Mouse (Mus musculus) neural tube, embryonic 14.5 days (tissue): ENCODE measurements around the gene Ubl7. TPM values are rescaled to one million over a fixed set of nuclear protein-coding genes. Genes with fewer than 3 reads are reported as not detected.

ENCODE experiments used
- ATAC-seq: fragments of 200-750 bp; cut with Nextera tagmentation; 2 replicates; pipeline ENCODE4 v1.8.0; 2017; ENCODE audit warnings: low read depth, mild to moderate bottlenecking, moderate TSS enrichment, moderate library complexity
- H3K27ac ChIP-seq: fragments of 300-500 bp; sonication (generic); 2 replicates; pipeline ENCODE4 v1.5.1; 2014; ENCODE audit warnings: low read depth, mild to moderate bottlenecking, control low read depth, low read length, moderate library complexity, mixed read lengths
- H3K27me3 ChIP-seq: fragments of 300-500 bp; sonication (generic); 2 replicates; pipeline ENCODE4 v1.6.1; 2014; ENCODE audit warnings: low read length; ENCODE audit not compliant: control insufficient read depth, insufficient read depth
- H3K36me3 ChIP-seq: fragments of 300-500 bp; sonication (generic); 2 replicates; pipeline ENCODE4 v1.6.1; 2014; ENCODE audit warnings: low read length, mixed read lengths; ENCODE audit not compliant: control insufficient read depth, insufficient read depth
- H3K4me1 ChIP-seq: fragments of 300-500 bp; sonication (generic); 2 replicates; pipeline ENCODE4 v1.6.1; 2014; ENCODE audit warnings: low read length; ENCODE audit not compliant: control insufficient read depth, insufficient read depth
- H3K4me2 ChIP-seq: fragments of 300-500 bp; sonication (generic); 2 replicates; pipeline ENCODE4 v1.6.1; 2014; ENCODE audit warnings: mild to moderate bottlenecking, low read depth, low read length, control low read depth
- H3K4me3 ChIP-seq: fragments of 300-500 bp; sonication (generic); 2 replicates; pipeline ENCODE4 v1.5.1; 2014; ENCODE audit warnings: low read depth, low read length, control low read depth, mixed read lengths
- H3K9ac ChIP-seq: fragments of 300-500 bp; sonication (generic); replicated peaks from 2 replicates; pipeline ENCODE4 v1.6.1; 2014; ENCODE audit warnings: low read depth, mild to moderate bottlenecking, control low read depth, low read length, mixed read lengths
- H3K9me3 ChIP-seq: fragments of 300-500 bp; sonication (generic); 2 replicates; pipeline ENCODE4 v1.6.1; 2016; ENCODE audit warnings: low read length; ENCODE audit not compliant: control insufficient read depth
- WGBS: fragments of 180-500 bp; shearing (Covaris S2); extraction: QIAGEN DNeasy Blood & Tissue Kit; methylation state at CpG from one replicate; pipeline ENCODE4 v1.1.7; 2014; 5-methylcytosine and 5-hydroxymethylcytosine counted together
- polyA plus RNA-seq: library from polyadenylated mRNA; unstranded; fragments of >200 nt; fragmentation: Nextera tagmentation; extraction: Ambion mirVana; gene quantifications from 2 replicates; pipeline ENCODE4 v1.2.1, GENCODE M21; 2014

Ubl7 gene
- polyA plus RNA-seq, 1 experiment from 2014 or later, result 164 TPM

DNA sequence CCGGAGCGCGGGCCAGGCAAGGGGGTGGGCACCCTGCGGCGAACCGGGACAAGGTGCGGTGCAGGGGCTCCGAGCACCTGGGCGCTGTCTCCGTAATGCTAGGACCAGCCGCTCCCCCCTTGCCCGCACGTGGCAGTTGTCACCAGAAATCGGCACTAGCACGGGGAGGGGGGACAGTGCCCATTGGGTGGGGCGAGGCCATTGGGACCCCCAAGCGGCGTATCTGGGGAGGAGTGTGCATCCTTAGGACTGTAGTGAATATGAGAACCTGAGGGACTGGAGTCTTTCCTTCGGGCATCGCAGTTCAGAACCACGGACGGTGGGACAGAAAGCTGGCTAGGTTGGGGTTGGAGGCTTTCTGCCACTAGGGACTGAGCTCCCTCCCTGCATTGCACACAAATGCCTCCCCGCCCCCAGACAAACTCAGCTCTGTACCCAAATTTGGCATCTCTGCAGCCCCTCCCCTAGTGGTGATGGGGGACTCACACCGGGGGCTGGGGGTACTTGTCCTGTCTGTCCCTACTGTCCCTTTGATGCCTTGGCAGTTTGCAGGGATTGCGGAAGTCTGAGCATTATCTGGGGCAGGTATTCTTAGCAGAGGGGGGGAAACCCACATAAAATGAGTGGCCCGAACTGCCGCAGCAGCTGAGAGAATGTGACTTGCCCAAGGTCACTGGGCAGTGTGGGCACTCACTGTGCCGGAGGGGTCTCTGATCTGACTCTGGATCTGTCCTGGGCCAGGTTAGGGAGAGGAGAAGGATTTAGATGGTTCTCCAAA lies 30.3 kb downstream of the Ubl7 start:
- ATAC-seq, result peak; percentile 30
- H3K9ac ChIP-seq, result peak overlapping the region; percentile 95
- H3K36me3 ChIP-seq, result no peaks in the 10 kb centered on the region
- H3K4me3 ChIP-seq, result peak overlapping the region; percentile 84
- no peaks in the 10 kb centered on the region for H3K9me3 ChIP-seq
- peak overlapping the region; percentile 85 for H3K4me2 ChIP-seq
- H3K27ac ChIP-seq, result peak overlapping the region; percentile 92
- WGBS, result 5% methylated on average over 28 of the region's 28 CpGs
- H3K4me1 ChIP-seq, result peaks cover 26% of the 10 kb centered on the region
- H3K27me3 ChIP-seq, result no peaks in the 10 kb centered on the region

- peaks cover 27% of the 10 kb centered on the region for H3K4me1 ChIP-seq
- 22% methylated on average over 2 of the region's 2 CpGs for WGBS
- 0 out of 2 replicates have a peak overlapping the region, but pooled peaks have one; percentile 25 for H3K9ac ChIP-seq
These were observed 31.3 kb downstream of the Ubl7 start for GRCm38 (mm10) chr9:57942039-57942438.

GRCm38 (mm10) chr9:57943067-57943466 lies 32.3 kb downstream of the Ubl7 start:
- WGBS, result 32% methylated on average over 2 of the region's 2 CpGs
- no peak overlapping the region for H3K4me3 ChIP-seq
- H3K4me2 ChIP-seq, result no peak overlapping the region
- no peaks in the 10 kb centered on the region for H3K36me3 ChIP-seq
- H3K9ac ChIP-seq, result no peak overlapping the region
- no peak overlapping the region for H3K27ac ChIP-seq
- H3K4me1 ChIP-seq, result peaks cover 27% of the 10 kb centered on the region
- H3K27me3 ChIP-seq, result no peaks in the 10 kb centered on the region
- H3K9me3 ChIP-seq, result no peaks in the 10 kb centered on the region
- no peak for ATAC-seq

More at GRCm38 (mm10) chr9:57942039-57942438, 31.3 kb downstream of the Ubl7 start:
- Histone ChIP-seq H3K27me3 (no peaks in the 10 kb centered on the region), H3K4me2 (peak overlapping the region; percentile 85), H3K36me3 (no peaks in the 10 kb centered on the region), H3K4me3 (no peak overlapping the region), H3K27ac (no peak overlapping the region), H3K9me3 (no peaks in the 10 kb centered on the region)
- ATAC-seq, result no peak

- Histone ChIP-seq H3K4me3 (no peak overlapping the region), H3K27ac (no peak overlapping the region), H3K27me3 (no peaks in the 10 kb centered on the region), H3K9ac (no peak overlapping the region), H3K36me3 (no peaks in the 10 kb centered on the region), H3K4me2 (no peak overlapping the region), H3K4me1 (peaks cover 21% of the 10 kb centered on the region), H3K9me3 (no peaks in the 10 kb centered on the region)
- 29% methylated on average over 5 of the region's 5 CpGs for WGBS
- ATAC-seq, result no peak
These were observed 33.8 kb downstream of the Ubl7 start for GRCm38 (mm10) chr9:57944572-57944971.

DNA sequence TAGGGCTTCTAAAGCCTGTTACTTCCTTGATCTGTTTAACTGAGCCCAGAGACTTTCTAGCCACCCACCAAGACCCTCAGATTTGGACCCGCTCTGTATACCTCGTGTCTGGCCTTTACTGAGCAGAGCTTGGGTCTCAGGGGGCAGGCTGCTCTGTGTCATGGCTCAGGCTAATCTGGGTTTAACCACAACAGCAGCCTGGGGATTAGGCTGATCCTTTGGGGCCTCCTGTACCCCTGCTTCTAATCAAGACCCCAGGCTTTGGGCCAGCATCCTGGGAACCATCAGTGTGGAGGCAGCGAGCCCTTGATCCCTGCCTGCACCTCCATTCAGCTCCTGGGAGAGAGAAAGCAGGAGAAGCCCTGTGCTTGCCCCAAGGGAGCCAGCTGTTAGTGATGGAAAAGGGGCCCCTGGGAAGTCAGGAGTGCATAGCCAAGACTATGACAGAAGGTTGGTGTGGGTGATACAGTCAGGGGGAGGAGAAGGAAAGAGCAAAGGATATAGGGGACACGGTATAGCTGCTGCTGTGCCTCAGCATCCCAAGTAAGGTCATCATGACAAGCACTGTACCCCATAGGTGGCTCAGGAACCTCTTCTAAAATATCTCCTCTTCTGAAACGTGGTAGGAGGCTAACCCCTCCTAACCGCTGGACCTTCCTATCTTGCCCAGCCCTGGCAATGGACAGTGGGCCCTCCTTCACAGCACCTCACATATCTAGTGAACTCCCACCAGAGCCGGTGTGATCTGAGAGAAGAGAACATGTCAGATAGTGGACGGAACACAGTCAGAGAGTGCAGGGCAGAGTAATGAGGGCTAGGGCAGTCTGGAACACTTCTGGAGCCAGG lies 35.2 kb downstream of the Ubl7 start:
- peaks cover 25% of the 10 kb centered on the region for H3K4me1 ChIP-seq
- WGBS, result 85% methylated on average over 8 of the region's 8 CpGs
- no peak overlapping the region for H3K4me3 ChIP-seq
- H3K9ac ChIP-seq, result no peak overlapping the region
- no peak for ATAC-seq
- no peak overlapping the region for H3K4me2 ChIP-seq
- H3K27me3 ChIP-seq, result no peaks in the 10 kb centered on the region
- no peak overlapping the region for H3K27ac ChIP-seq
- H3K36me3 ChIP-seq, result no peaks in the 10 kb centered on the region
- H3K9me3 ChIP-seq, result no peaks in the 10 kb centered on the region

DNA sequence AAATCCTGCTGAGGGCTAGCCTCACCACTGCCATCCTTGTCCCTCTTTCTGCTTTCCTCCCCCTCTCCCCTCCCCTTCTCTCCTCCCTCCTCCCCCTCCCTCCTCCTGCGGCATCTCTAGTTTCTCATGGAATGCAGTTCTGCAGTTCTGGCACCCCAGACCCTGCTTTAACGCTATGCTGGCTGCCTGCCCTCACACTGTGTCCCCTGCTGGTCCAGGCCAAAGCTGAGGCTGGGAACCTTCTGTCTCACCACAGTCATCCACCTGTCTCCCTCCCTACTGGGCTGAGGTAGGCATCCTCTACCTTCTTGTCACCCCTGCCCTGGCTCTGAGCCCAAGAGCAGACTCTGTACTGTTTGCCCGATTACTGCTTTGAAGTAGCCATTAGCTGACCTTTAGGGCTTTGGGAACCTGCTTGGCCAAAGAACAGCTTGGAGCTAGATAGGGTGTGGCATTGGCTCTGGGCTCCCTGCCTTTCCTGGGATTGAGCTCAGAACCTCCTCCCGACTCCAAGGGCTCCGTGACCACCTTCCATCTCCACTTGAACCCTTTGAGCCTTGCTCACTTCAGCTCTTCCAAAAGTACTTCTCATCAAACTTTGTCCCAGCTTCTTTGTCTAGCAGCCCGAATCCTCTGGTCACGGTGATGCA lies 36.7 kb downstream of the Ubl7 start:
- Histone ChIP-seq H3K9me3 (no peaks in the 10 kb centered on the region), H3K4me3 (no peak overlapping the region), H3K36me3 (no peaks in the 10 kb centered on the region), H3K9ac (no peak overlapping the region), H3K27ac (no peak overlapping the region), H3K4me2 (no peak overlapping the region), H3K4me1 (peaks cover 11% of the 10 kb centered on the region; the same call in 1 of the 2 replicates), H3K27me3 (no peaks in the 10 kb centered on the region)
- WGBS, result 60% methylated on average over 7 of the region's 7 CpGs
- no peak for ATAC-seq

DNA sequence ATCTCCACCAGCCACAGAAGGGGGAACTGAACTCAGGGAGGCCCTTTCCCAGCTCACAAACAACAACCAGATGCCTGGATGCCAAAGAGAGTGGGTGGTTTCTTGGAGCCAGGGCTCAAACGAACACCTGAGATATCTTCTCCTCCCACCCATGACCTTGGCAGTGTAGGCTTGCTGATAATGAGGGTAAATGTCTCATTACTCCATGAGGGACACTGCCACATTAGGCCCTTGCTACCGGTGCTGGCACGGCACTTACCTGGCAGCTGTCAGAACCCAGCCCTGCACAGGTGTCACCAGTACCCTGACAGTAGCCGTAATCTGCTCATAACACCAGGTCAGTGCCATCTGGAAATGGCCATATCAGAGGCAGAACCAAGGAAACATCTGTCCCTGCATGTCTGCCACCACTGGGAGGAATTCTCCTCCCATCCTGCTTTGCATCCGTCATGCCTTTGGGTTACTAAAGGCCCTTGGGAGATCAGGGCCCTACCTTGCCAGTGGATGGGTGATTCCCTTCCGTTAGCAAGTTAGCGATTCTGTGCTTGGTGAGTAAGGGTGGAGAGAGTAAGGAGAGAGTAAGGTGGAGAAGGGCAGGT lies 37.7 kb downstream of the Ubl7 start:
- Histone ChIP-seq H3K27me3 (no peaks in the 10 kb centered on the region), H3K9me3 (no peaks in the 10 kb centered on the region), H3K27ac (no peak overlapping the region), H3K36me3 (no peaks in the 10 kb centered on the region), H3K4me2 (no peak overlapping the region), H3K4me3 (no peak overlapping the region), H3K4me1 (peaks cover 11% of the 10 kb centered on the region; the same call in 1 of the 2 replicates), H3K9ac (no peak overlapping the region)
- 88% methylated on average over 7 of the region's 7 CpGs for WGBS
- ATAC-seq, result no peak

DNA sequence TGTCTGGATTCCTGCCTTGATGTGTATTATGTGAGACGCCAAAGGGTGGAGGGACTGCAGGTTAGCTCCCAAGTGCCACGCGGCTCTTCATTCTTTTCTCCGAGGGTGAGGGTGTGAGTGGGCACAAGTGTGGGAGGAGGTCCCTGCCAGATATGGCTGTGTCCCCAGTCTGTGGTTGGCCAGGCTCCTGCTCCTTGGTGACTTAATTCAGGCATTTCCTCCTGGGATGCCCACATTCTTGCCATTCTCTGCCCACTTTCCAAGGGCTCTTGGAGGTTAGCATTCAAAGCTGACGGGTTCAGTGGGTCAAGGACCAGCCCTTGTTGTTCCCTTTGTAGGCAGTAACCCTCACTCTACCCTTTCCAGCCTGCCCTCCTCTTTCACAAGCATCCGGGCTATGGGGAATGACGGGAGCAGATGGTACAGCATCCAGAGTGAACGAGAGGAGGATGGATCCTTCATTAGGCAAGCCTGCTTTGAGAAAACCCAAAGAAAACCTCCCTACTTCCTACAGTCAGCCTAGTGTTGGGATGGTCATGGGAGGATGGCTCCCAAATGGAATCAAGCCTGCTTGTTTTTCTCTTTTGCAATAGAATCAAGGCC lies 38.4 kb downstream of the Ubl7 start:
- ATAC-seq, result no peak
- no peak overlapping the region for H3K4me3 ChIP-seq
- no peaks in the 10 kb centered on the region for H3K9me3 ChIP-seq
- WGBS, result 81% methylated on average over 8 of the region's 8 CpGs
- H3K4me2 ChIP-seq, result no peak overlapping the region
- peaks cover 11% of the 10 kb centered on the region; the same call in 1 of the 2 replicates for H3K4me1 ChIP-seq
- H3K9ac ChIP-seq, result no peak overlapping the region
- no peaks in the 10 kb centered on the region for H3K27me3 ChIP-seq
- H3K27ac ChIP-seq, result no peak overlapping the region
- H3K36me3 ChIP-seq, result no peaks in the 10 kb centered on the region
